Mouse (Mus musculus) olfactory bulb, adult 2 months (tissue): Measurements from ENCODE around the gene Matn1. TPM values are rescaled to one million over a fixed set of nuclear protein-coding genes. Genes with fewer than 3 reads are reported as not detected.

ENCODE experiments used
- H3K27ac ChIP-seq: fragments of 200-500 bp; 2 replicates; pipeline ENCODE4 v1.5.1; 2012; ENCODE audit warnings: low read depth, low read length; ENCODE audit not compliant: insufficient read depth
- H3K4me1 ChIP-seq: fragments of 200-500 bp; 2 replicates; pipeline ENCODE4 v1.6.1; 2012; ENCODE audit warnings: low read length; ENCODE audit not compliant: control insufficient read depth, insufficient read depth
- H3K4me3 ChIP-seq: fragments of 200-500 bp; 2 replicates; pipeline ENCODE4 v1.5.1; 2012; ENCODE audit warnings: mild to moderate bottlenecking, low read depth, low read length, moderate library complexity; ENCODE audit not compliant: insufficient read depth
- CTCF ChIP-seq: fragments of 200-500 bp; IDR thresholded peaks from 2 replicates; pipeline ENCODE4 v1.5.1; 2012; ENCODE audit warnings: low read depth, mild to moderate bottlenecking, low read length, moderate library complexity; ENCODE audit not compliant: insufficient read depth
- POLR2A ChIP-seq: fragments of 200-500 bp; IDR thresholded peaks from 2 replicates; pipeline ENCODE4 v1.6.1; 2012; ENCODE audit warnings: mild to moderate bottlenecking, low read depth, low read length, moderate library complexity; ENCODE audit not compliant: insufficient read depth
- WGBS: fragments of 180-500 bp; shearing (Covaris S2); methylation state at CpG from one replicate; pipeline ENCODE4 v1.1.7; 2018; 5-methylcytosine and 5-hydroxymethylcytosine counted together
- polyA plus RNA-seq: library from polyadenylated mRNA; stranded (reverse); fragments of >200 nt; gene quantifications from 2 replicates; pipeline ENCODE4 v1.2.4, GENCODE M21; 2012; ENCODE audit warnings: low replicate concordance; ENCODE audit not compliant: missing spikeins, insufficient read depth, insufficient read length

Gene Matn1
- polyA plus RNA-seq, 1 experiment, result not detected

DNA sequence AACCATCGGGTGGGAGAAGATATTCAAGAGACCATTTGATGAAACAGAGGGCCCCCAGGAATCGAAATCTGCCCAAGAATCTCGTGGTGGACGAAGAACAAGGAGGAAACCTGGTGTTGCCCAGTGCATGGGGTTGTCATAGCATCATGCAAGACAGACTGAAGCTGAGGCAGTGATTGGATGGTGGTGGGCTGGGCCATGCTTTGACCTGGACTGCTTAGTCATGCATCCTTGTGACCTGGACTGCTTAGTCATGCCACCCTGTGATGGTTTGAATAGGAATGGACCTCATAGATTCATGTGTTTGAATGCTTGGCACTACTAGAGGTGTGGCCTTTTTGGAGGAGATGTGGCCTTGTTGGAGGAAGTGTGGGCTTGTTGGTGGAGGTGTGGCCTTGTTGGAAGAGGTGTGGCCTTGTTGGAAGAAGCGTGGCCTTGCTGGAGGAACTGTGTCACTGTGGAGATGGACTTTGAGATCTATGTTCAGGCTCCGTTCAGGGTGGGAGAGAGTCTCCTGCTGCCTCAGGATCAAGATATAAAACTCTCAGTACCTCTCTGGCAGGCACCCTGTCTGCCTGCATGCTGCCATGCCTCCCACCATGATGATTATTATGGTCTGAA, 44.1 kb downstream of the Matn1 start:
- Histone ChIP-seq H3K27ac (no peak overlapping the region), H3K4me1 (peaks cover 19% of the 10 kb centered on the region), H3K4me3 (no peak overlapping the region)
- TF ChIP-seq POLR2A (no peak), CTCF (no peak)
- WGBS, result 89% methylated on average over 6 of the region's 6 CpGs

DNA sequence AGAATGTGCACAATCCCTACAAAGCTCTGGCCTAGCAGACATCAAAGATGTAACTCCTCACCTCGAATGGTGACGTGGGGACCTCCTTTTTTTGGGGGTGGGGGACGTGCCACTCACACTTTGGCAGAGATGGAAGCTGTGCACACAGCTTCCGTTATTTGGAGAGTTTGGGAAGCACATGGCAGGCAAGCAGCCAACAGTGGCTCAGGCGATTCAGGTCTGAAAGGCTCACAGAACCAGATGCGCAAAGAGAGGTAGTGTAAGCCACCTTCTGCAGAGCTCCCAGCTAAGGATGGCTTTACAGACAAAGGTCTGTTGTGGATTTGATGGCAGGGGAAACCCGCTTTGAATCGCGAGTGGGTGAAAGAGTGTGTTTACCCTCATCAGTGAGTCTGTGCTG, 45.0 kb downstream of the Matn1 start:
- H3K27ac ChIP-seq, result no peak overlapping the region
- TF ChIP-seq POLR2A, result no peak
- no peak for TF ChIP-seq CTCF
- H3K4me3 ChIP-seq, result no peak overlapping the region
- H3K4me1 ChIP-seq, result peaks cover 19% of the 10 kb centered on the region
- 62% methylated on average over 9 of the region's 9 CpGs for WGBS

DNA sequence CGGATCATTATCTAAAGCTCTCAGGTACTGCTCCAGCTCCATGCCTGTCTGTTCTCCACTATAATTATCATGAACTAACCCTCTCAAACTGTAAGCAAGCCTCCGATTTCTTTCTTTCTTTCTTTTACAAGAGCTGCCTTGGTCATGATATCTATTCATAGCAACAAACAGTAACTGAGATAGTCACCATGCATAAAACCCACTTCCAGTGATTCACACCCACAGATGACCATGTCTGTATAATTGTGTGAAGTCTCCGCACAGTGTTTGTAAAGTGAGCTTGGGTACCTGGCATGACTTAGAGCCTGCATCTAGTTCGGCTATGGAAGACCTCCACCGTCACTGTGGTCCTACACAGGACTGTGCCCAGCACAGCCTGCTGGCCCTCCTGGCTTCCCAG, 46.8 kb downstream of the Matn1 start:
- 89% methylated on average over 5 of the region's 5 CpGs for WGBS
- TF ChIP-seq POLR2A (no peak), CTCF (no peak)
- Histone ChIP-seq H3K4me3 (no peak overlapping the region), H3K4me1 (peaks cover 13% of the 10 kb centered on the region), H3K27ac (no peak overlapping the region)

DNA sequence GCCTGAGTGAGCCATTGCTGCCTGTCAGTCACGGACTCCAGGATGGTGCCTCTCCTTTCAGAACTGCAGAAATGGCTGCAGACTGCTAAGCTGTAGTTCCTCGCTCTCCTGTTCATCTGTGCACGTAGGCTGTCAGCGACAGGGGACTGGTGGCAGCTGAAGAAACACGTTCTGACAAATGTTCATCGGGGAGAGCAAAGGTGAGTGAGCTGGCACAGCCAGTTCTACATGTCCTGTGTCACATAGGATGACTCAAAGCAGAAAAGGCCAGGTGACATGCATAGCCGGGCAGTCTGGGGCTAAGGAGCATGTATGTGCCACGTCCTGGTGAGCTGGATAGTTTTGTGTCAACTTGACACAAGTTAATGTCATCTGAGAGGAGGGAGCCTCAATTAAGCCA, 50.4 kb downstream of the Matn1 start:
- Histone ChIP-seq H3K4me3 (no peak overlapping the region), H3K27ac (no peak overlapping the region), H3K4me1 (peaks cover 12% of the 10 kb centered on the region)
- TF ChIP-seq POLR2A (no peak), CTCF (no peak)
- WGBS, result 95% methylated on average over 8 of the region's 8 CpGs

DNA sequence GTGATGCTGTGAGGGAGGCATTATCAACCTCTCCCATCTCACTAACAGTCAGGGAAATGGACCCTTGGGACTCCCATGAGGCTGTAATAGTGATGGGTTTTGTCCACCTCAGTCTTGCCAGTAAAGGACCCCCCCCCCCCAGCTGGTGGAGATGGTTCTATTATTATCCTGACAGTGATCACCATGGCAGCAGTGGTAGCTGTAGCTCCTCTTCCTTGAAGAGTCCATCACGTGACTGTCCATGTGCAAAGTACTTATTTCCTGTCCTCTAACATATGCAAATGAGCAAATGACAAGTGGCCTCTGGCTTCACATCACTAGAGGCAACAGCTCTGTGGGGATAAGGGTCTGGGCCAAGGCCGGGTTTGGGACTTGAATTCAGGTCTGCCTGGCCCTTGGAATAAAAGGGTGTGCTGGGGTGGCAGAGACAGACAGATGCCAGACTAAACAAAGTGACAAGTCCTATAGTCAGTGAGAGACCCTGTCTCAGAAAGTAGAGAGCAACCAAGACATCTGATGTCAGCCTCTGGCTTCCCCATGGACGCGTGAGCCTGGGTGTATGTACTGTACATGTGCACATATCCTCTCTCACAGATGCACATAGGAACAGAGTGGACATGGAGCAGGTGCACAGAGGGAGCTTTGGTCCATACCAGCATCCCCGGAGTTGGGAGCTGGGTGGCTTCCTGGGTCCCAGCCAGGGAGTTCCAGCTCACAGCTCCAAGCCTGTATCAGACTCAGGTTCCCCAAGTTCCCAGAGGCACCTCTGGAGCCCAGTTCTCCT, 55.8 kb downstream of the Matn1 start:
- H3K27ac ChIP-seq, result peak overlapping the region; percentile 14; the same call in 1 of the 2 replicates
- TF ChIP-seq CTCF, result no peak
- no peak for TF ChIP-seq POLR2A
- H3K4me3 ChIP-seq, result no peak overlapping the region
- 62% methylated on average over 5 of the region's 5 CpGs for WGBS
- H3K4me1 ChIP-seq, result peaks cover 17% of the 10 kb centered on the region

DNA sequence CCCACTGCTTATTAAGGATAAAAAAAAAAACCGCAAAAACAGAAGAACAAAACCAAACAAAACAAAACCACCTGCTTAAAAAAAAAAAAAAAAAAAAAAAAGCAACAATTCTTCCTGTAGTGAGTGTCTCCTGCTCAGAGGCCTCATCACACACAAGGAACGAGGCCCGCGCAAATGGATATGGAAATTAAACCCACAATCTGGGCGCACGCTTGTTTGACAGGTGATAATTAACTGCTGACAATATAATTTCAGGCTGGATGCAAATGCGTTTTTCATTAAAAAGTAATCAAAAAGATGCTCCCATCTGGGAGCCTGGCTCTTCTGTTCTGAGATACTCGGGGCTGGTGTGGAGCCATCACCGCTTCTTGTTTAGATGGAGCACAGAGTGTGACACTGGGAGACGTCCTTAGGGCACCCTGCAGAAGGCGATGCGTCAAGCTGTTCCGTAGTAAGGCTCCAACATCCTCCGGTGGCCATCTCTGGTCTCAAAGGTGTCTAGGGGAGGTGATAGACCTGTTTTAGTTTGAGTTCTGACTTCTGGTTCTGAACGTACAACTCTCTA, 56.5 kb downstream of the Matn1 start:
- WGBS, result 36% methylated on average over 15 of the region's 15 CpGs
- Histone ChIP-seq H3K4me3 (no peak overlapping the region), H3K4me1 (peaks cover 17% of the 10 kb centered on the region), H3K27ac (peak overlapping the region; percentile 57; the same call in 1 of the 2 replicates)
- no peak for TF ChIP-seq POLR2A
- TF ChIP-seq CTCF, result no peak

Other genes with a start within 250 kb of the Matn1 start
- 81.4 TPM in 1 of 2 replicates, not detected in the other for gene Sdc3, start 151.8 kb upstream of the Matn1 start, polyA plus RNA-seq
- 435 TPM in 1 of 2 replicates, not detected in the other for gene Laptm5, start 31.3 kb upstream of the Matn1 start, polyA plus RNA-seq